Comparison of ENCODE assay signal across 12 mouse cellular contexts in genomic region chr3:30245950-30246349, GRCm38 (mm10).
DNase-seq lines count a peak whose midpoint lies in the region; ATAC-seq and TF ChIP-seq lines count a peak whose summit lies in the region.
"Had no signal": no experiment of that assay in that cellular context is flagged by ENCODE, and none has a peak within 500 bp of the region (broad histone marks: within the 10 kb centered on the region; RNA-seq: fewer than 3 reads in every experiment).

No protein-coding gene starts in this region.

- no peaks in the 10 kb centered on the region for H3K9me3 ChIP-seq in heart, embryonic 11.5 days (replicated peaks; ENCODE audit: control insufficient read depth, low read length)
- H3K9me3 ChIP-seq in limb, embryonic 11.5 days (ENCODE audit: control insufficient read depth, low read length) = no peaks in the 10 kb centered on the region
- H3K9me3 ChIP-seq: megakaryocyte, embryonic 14.5 days; neural tube, embryonic 13.5 days had no signal

- no peaks in the 10 kb centered on the region for H3K27me3 ChIP-seq in kidney, adult 2 months (replicated peaks; ENCODE audit: control insufficient read depth, insufficient read depth, low read length)
- no peaks in the 10 kb centered on the region for H3K27me3 ChIP-seq in heart, embryonic 11.5 days (ENCODE audit: control insufficient read depth, insufficient read depth, low read length)
- H3K27me3 ChIP-seq in limb, embryonic 11.5 days (ENCODE audit: control insufficient read depth, insufficient read depth, low read length) = no peaks in the 10 kb centered on the region
- no peaks in the 10 kb centered on the region for H3K27me3 ChIP-seq in small intestine, adult 2 months (ENCODE audit: control insufficient read depth, insufficient read depth, low read length)
- H3K27me3 ChIP-seq: megakaryocyte, embryonic 14.5 days had no signal

- no peak for TF ChIP-seq POLR2A in kidney, adult 2 months (IDR thresholded peaks at IDR 0.05; ENCODE audit: low read depth, low read length)
- no peak for TF ChIP-seq POLR2A in small intestine, adult 2 months (IDR thresholded peaks at IDR 0.05; ENCODE audit: low read depth, low read length)

- peaks cover 4% of the 10 kb centered on the region for H3K4me1 ChIP-seq in kidney, adult 2 months (ENCODE audit: control insufficient read depth, insufficient read depth, low read length)
- H3K4me1 ChIP-seq in heart, embryonic 11.5 days (ENCODE audit: control insufficient read depth, insufficient read depth, low read length) = peaks cover 14% of the 10 kb centered on the region
- peaks cover 35% of the 10 kb centered on the region for H3K4me1 ChIP-seq in limb, embryonic 11.5 days (ENCODE audit: control insufficient read depth, insufficient read depth, low read length)
- peaks cover 15% of the 10 kb centered on the region; the same call in 1 of the 2 replicates for H3K4me1 ChIP-seq in small intestine, adult 2 months (ENCODE audit: control insufficient read depth, insufficient read depth, insufficient read length, low read length)
- H3K4me1 ChIP-seq: megakaryocyte, embryonic 14.5 days; neural tube, embryonic 13.5 days had no signal

- no peak for TF ChIP-seq CTCF in kidney, adult 2 months (conservative IDR thresholded peaks at IDR 0.05; ENCODE audit: insufficient read depth, insufficient read length, low read depth, low read length)
- no peak for TF ChIP-seq CTCF in small intestine, adult 2 months (IDR thresholded peaks at IDR 0.05; ENCODE audit: extremely low read depth, insufficient read length, insufficient replicate concordance, low read depth, low read length)

- no peak overlapping the region for H3K4me2 ChIP-seq in heart, embryonic 11.5 days
- no peak overlapping the region for H3K4me2 ChIP-seq in limb, embryonic 11.5 days (ENCODE audit: low read depth, severe bottlenecking)
- H3K4me2 ChIP-seq: neural tube, embryonic 13.5 days had no signal

- DNase-seq in kidney, adult 2 months = no peak
- no peak for DNase-seq in kidney, postnatal 25 days
- no peak for DNase-seq in limb, embryonic 11.5 days (ENCODE audit: low spot score)
- DNase-seq in embryo, embryonic 10.5 days (ENCODE audit: low spot score) = no peak
- DNase-seq in cerebellum, adult 11 months = no peak
- no peak for DNase-seq in retina, postnatal 1 day
- DNase-seq: liver had no signal

- H3K9ac ChIP-seq in heart, embryonic 11.5 days (ENCODE audit: low read depth, low read length) = no peak overlapping the region
- no peak overlapping the region for H3K9ac ChIP-seq in limb, embryonic 11.5 days (ENCODE audit: low read length)
- H3K9ac ChIP-seq: neural tube, embryonic 13.5 days had no signal

- H3K36me3 ChIP-seq in kidney, adult 2 months (ENCODE audit: control insufficient read depth, insufficient read depth, low read length) = no peaks in the 10 kb centered on the region
- H3K36me3 ChIP-seq in heart, embryonic 11.5 days (ENCODE audit: control insufficient read depth, insufficient read depth, low read length) = no peaks in the 10 kb centered on the region
- H3K36me3 ChIP-seq in limb, embryonic 11.5 days (ENCODE audit: control insufficient read depth, insufficient read depth, low read length) = no peaks in the 10 kb centered on the region
- no peaks in the 10 kb centered on the region for H3K36me3 ChIP-seq in small intestine, adult 2 months (ENCODE audit: control insufficient read depth, insufficient read depth, low read length)
- H3K36me3 ChIP-seq: neural tube, embryonic 13.5 days had no signal

- WGBS in kidney, adult 2 months = 69% methylated on average over 5 of the region's 5 CpGs
- WGBS in heart, embryonic 11.5 days (ENCODE audit: insufficient replicate concordance) = 28% methylated on average over 5 of the region's 5 CpGs
- 64% methylated on average over 5 of the region's 5 CpGs for WGBS in limb, embryonic 11.5 days
- WGBS in small intestine, adult 2 months = 21% methylated on average over 5 of the region's 5 CpGs

- H3K27ac ChIP-seq in kidney, adult 2 months (ENCODE audit: insufficient read depth, low read depth, low read length) = peak overlapping the region; percentile 95
- H3K27ac ChIP-seq in heart, embryonic 11.5 days (ENCODE audit: low read depth, low read length) = peak overlapping the region; percentile 67; the same call in 1 of the 2 replicates
- H3K27ac ChIP-seq in limb, embryonic 11.5 days (replicated peaks; ENCODE audit: low read depth, low read length) = no peak overlapping the region; the same call in 1 of the 2 replicates
- H3K27ac ChIP-seq in small intestine, adult 2 months (ENCODE audit: insufficient read depth, low read depth, low read length) = peak overlapping the region; percentile 83
- H3K27ac ChIP-seq: neural tube, embryonic 13.5 days had no signal

- ATAC-seq in heart, embryonic 11.5 days (replicated peaks; ENCODE audit: insufficient number of reproducible peaks, low FRiP score, low TSS enrichment) = peak; percentile 64; the same call in 1 of the 2 replicates
- 0 out of 2 replicates have a peak, but pooled peaks have one; percentile 11 for ATAC-seq in limb, embryonic 11.5 days (ENCODE audit: insufficient number of reproducible peaks, low FRiP score, low TSS enrichment, low read depth)
- ATAC-seq: inflammation-experienced regulatory T-cells, adult 6 months had no signal

- H3K4me3 ChIP-seq in kidney, adult 2 months (ENCODE audit: insufficient read depth, low read depth, low read length) = no peak overlapping the region
- no peak overlapping the region for H3K4me3 ChIP-seq in heart, embryonic 11.5 days (ENCODE audit: low read depth, low read length)
- no peak overlapping the region for H3K4me3 ChIP-seq in limb, embryonic 11.5 days (ENCODE audit: low read depth, low read length)
- H3K4me3 ChIP-seq in small intestine, adult 2 months (ENCODE audit: low read depth, low read length) = no peak overlapping the region
- H3K4me3 ChIP-seq: megakaryocyte, embryonic 14.5 days; neural tube, embryonic 13.5 days had no signal
